Mouse (Mus musculus): Measurements from ENCODE around the gene Stim1. TPM values are rescaled to one million over a fixed set of nuclear protein-coding genes. Genes with fewer than 3 reads are reported as not detected.

The Stim1 gene
- polyA plus RNA-seq, 1 experiment from 2014 or later = 11.1 TPM

GRCm38 (mm10) chr7:102314107-102314506 is 46.5 kb downstream of the Stim1 start:
- no peaks in the 10 kb centered on the region for H3K9me3 ChIP-seq
- no peak overlapping the region for H3K4me3 ChIP-seq
- H3K4me2 ChIP-seq (replicated peaks) = no peak overlapping the region
- H3K27ac ChIP-seq (replicated peaks) = no peak overlapping the region
- no peaks in the 10 kb centered on the region for H3K27me3 ChIP-seq
- H3K36me3 ChIP-seq = no peaks in the 10 kb centered on the region
- no peak for ATAC-seq (replicated peaks)
- H3K9ac ChIP-seq (replicated peaks) = no peak overlapping the region
- no peaks in the 10 kb centered on the region for H3K4me1 ChIP-seq
- 81% methylated on average over 1 of the region's 1 CpGs for WGBS

GRCm38 (mm10) chr7:102314908-102315307 is 47.3 kb downstream of the Stim1 start:
- Histone ChIP-seq H3K36me3 (no peaks in the 10 kb centered on the region), H3K9ac (replicated peaks) (no peak overlapping the region), H3K9me3 (no peaks in the 10 kb centered on the region), H3K27me3 (no peaks in the 10 kb centered on the region), H3K4me3 (no peak overlapping the region), H3K4me2 (replicated peaks) (no peak overlapping the region), H3K27ac (replicated peaks) (no peak overlapping the region), H3K4me1 (no peaks in the 10 kb centered on the region)
- no peak for ATAC-seq (replicated peaks)

- 66% methylated on average over 7 of the region's 7 CpGs for WGBS
Observed at GRCm38 (mm10) chr7:102315435-102315834, 47.8 kb downstream of the Stim1 start.

GRCm38 (mm10) chr7:102317583-102318168 is 50.1 kb downstream of the Stim1 start:
- no peaks in the 10 kb centered on the region for H3K27me3 ChIP-seq
- 96% methylated on average over 3 of the region's 3 CpGs for WGBS
- no peaks in the 10 kb centered on the region for H3K9me3 ChIP-seq
- no peak overlapping the region for H3K4me2 ChIP-seq (replicated peaks)
- H3K27ac ChIP-seq (replicated peaks) = no peak overlapping the region
- H3K9ac ChIP-seq (replicated peaks) = no peak overlapping the region
- H3K4me3 ChIP-seq = no peak overlapping the region
- no peaks in the 10 kb centered on the region for H3K36me3 ChIP-seq
- no peaks in the 10 kb centered on the region for H3K4me1 ChIP-seq
- no peak for ATAC-seq (replicated peaks)

More at GRCm38 (mm10) chr7:102315435-102315834, 47.8 kb downstream of the Stim1 start:
- H3K4me2 ChIP-seq (replicated peaks) = no peak overlapping the region
- no peak overlapping the region for H3K4me3 ChIP-seq
- H3K36me3 ChIP-seq = no peaks in the 10 kb centered on the region
- no peak overlapping the region for H3K9ac ChIP-seq (replicated peaks)
- H3K27ac ChIP-seq (replicated peaks) = no peak overlapping the region
- no peak for ATAC-seq (replicated peaks)
- H3K27me3 ChIP-seq = no peaks in the 10 kb centered on the region
- no peaks in the 10 kb centered on the region for H3K4me1 ChIP-seq
- H3K9me3 ChIP-seq = no peaks in the 10 kb centered on the region

- no peaks in the 10 kb centered on the region for H3K4me1 ChIP-seq
- no peak overlapping the region for H3K4me3 ChIP-seq
- no peak for ATAC-seq (replicated peaks)
- H3K4me2 ChIP-seq (replicated peaks) = no peak overlapping the region
- WGBS = 85% methylated on average over 5 of the region's 5 CpGs
- H3K9me3 ChIP-seq = no peaks in the 10 kb centered on the region
- H3K36me3 ChIP-seq = no peaks in the 10 kb centered on the region
- H3K27me3 ChIP-seq = no peaks in the 10 kb centered on the region
- H3K27ac ChIP-seq (replicated peaks) = no peak overlapping the region
- no peak overlapping the region for H3K9ac ChIP-seq (replicated peaks)
Observed at GRCm38 (mm10) chr7:102322137-102322536, 54.5 kb downstream of the Stim1 start.

GRCm38 (mm10) chr7:102326323-102326722 is 58.7 kb downstream of the Stim1 start:
- no peaks in the 10 kb centered on the region for H3K36me3 ChIP-seq
- no peak overlapping the region for H3K4me2 ChIP-seq (replicated peaks)
- no peak overlapping the region for H3K27ac ChIP-seq (replicated peaks)
- H3K4me3 ChIP-seq = no peak overlapping the region
- H3K4me1 ChIP-seq = no peaks in the 10 kb centered on the region
- no peak for ATAC-seq (replicated peaks)
- no peaks in the 10 kb centered on the region for H3K27me3 ChIP-seq
- H3K9ac ChIP-seq (replicated peaks) = no peak overlapping the region
- H3K9me3 ChIP-seq = no peaks in the 10 kb centered on the region

- ATAC-seq (replicated peaks) = 0 out of 2 replicates have a peak, but pooled peaks have one; percentile 19
- H3K27me3 ChIP-seq = no peaks in the 10 kb centered on the region
- 85% methylated on average over 5 of the region's 5 CpGs for WGBS
- no peaks in the 10 kb centered on the region for H3K4me1 ChIP-seq
- no peaks in the 10 kb centered on the region for H3K36me3 ChIP-seq
- no peak overlapping the region for H3K4me3 ChIP-seq
- no peak overlapping the region for H3K27ac ChIP-seq (replicated peaks)
- H3K4me2 ChIP-seq (replicated peaks) = no peak overlapping the region
- H3K9ac ChIP-seq (replicated peaks) = no peak overlapping the region
- H3K9me3 ChIP-seq = no peaks in the 10 kb centered on the region
Observed at GRCm38 (mm10) chr7:102330270-102330669, 62.7 kb downstream of the Stim1 start.

GRCm38 (mm10) chr7:102331476-102331875 is 63.9 kb downstream of the Stim1 start:
- ATAC-seq (replicated peaks) = no peak

GRCm38 (mm10) chr7:102333741-102334140 is 66.1 kb downstream of the Stim1 start:
- Histone ChIP-seq H3K27ac (replicated peaks) (no peak overlapping the region), H3K4me2 (replicated peaks) (no peak overlapping the region), H3K9me3 (no peaks in the 10 kb centered on the region), H3K4me1 (no peaks in the 10 kb centered on the region), H3K36me3 (no peaks in the 10 kb centered on the region), H3K4me3 (no peak overlapping the region), H3K9ac (replicated peaks) (no peak overlapping the region), H3K27me3 (no peaks in the 10 kb centered on the region)
- WGBS = 82% methylated on average over 4 of the region's 4 CpGs
- no peak for ATAC-seq (replicated peaks)

More at GRCm38 (mm10) chr7:102331476-102331875, 63.9 kb downstream of the Stim1 start:
- no peaks in the 10 kb centered on the region for H3K9me3 ChIP-seq
- no peaks in the 10 kb centered on the region for H3K4me1 ChIP-seq
- H3K4me3 ChIP-seq = no peak overlapping the region
- WGBS = 78% methylated on average over 3 of the region's 3 CpGs
- H3K9ac ChIP-seq (replicated peaks) = no peak overlapping the region
- no peak overlapping the region for H3K4me2 ChIP-seq (replicated peaks)
- H3K27ac ChIP-seq (replicated peaks) = no peak overlapping the region
- no peaks in the 10 kb centered on the region for H3K27me3 ChIP-seq
- H3K36me3 ChIP-seq = no peaks in the 10 kb centered on the region

- no peak for ATAC-seq (replicated peaks)
- 96% methylated on average over 5 of the region's 5 CpGs for WGBS
- H3K27me3 ChIP-seq = no peaks in the 10 kb centered on the region
Observed at GRCm38 (mm10) chr7:102337326-102337725, 69.7 kb downstream of the Stim1 start.

GRCm38 (mm10) chr7:102337898-102338297 is 70.3 kb downstream of the Stim1 start:
- ATAC-seq (replicated peaks) = no peak
- no peak overlapping the region for H3K4me2 ChIP-seq (replicated peaks)
- H3K9me3 ChIP-seq = no peaks in the 10 kb centered on the region
- no peaks in the 10 kb centered on the region for H3K27me3 ChIP-seq
- H3K4me3 ChIP-seq = no peak overlapping the region
- WGBS = 58% methylated on average over 3 of the region's 3 CpGs
- H3K36me3 ChIP-seq = no peaks in the 10 kb centered on the region
- H3K27ac ChIP-seq (replicated peaks) = no peak overlapping the region
- H3K4me1 ChIP-seq = no peaks in the 10 kb centered on the region
- H3K9ac ChIP-seq (replicated peaks) = no peak overlapping the region

More at GRCm38 (mm10) chr7:102337326-102337725, 69.7 kb downstream of the Stim1 start:
- no peaks in the 10 kb centered on the region for H3K9me3 ChIP-seq
- no peak overlapping the region for H3K4me2 ChIP-seq (replicated peaks)
- no peaks in the 10 kb centered on the region for H3K36me3 ChIP-seq
- no peak overlapping the region for H3K9ac ChIP-seq (replicated peaks)
- no peak overlapping the region for H3K27ac ChIP-seq (replicated peaks)
- no peaks in the 10 kb centered on the region for H3K4me1 ChIP-seq
- no peak overlapping the region for H3K4me3 ChIP-seq

- Histone ChIP-seq H3K9ac (replicated peaks) (no peak overlapping the region), H3K4me1 (no peaks in the 10 kb centered on the region), H3K9me3 (no peaks in the 10 kb centered on the region), H3K27ac (replicated peaks) (no peak overlapping the region), H3K36me3 (no peaks in the 10 kb centered on the region), H3K27me3 (no peaks in the 10 kb centered on the region), H3K4me3 (no peak overlapping the region), H3K4me2 (replicated peaks) (no peak overlapping the region)
- ATAC-seq (replicated peaks) = no peak
- 89% methylated on average over 3 of the region's 3 CpGs for WGBS
Observed at GRCm38 (mm10) chr7:102338956-102339355, 71.3 kb downstream of the Stim1 start.

- Histone ChIP-seq H3K27ac (replicated peaks) (no peak overlapping the region), H3K4me1 (no peaks in the 10 kb centered on the region), H3K9ac (replicated peaks) (no peak overlapping the region), H3K9me3 (no peaks in the 10 kb centered on the region), H3K4me2 (replicated peaks) (no peak overlapping the region), H3K27me3 (no peaks in the 10 kb centered on the region), H3K36me3 (no peaks in the 10 kb centered on the region), H3K4me3 (no peak overlapping the region)
- no peak for ATAC-seq (replicated peaks)
- WGBS = 61% methylated on average over 2 of the region's 2 CpGs
Observed at GRCm38 (mm10) chr7:102345893-102346292, 78.3 kb downstream of the Stim1 start.
